Mouse (Mus musculus): ENCODE measurements around the gene Polr2g.

Polr2g gene

GRCm38 (mm10) chr19:8756635-8757387 lies 41.6 kb downstream of the Polr2g start, which contains the start of gene Nxf1:
Gene Nxf1 (plus strand): TSS chr19:8757073.
- DNase-seq = peak; percentile 95

DNA sequence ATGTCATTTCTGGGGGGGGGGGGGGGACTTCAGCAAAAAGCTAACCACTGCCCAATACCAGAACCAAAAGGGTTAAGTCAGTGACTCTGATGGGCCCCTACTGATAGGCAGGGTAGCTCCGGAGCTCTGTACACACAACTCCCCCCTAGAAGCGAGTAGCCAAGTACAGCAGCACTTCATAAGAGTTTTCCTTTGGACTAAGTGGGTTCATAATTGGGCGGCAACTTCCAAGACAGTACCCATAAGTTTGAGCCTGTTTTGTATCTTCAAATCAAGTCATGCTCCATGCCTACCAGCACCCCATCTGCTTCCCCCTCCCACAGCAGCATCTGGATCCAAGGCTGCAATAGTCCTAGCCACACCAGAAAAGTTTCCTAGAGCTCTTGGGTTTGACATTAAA lies 42.7 kb downstream of the Polr2g start:
- DNase-seq = no peak

DNA sequence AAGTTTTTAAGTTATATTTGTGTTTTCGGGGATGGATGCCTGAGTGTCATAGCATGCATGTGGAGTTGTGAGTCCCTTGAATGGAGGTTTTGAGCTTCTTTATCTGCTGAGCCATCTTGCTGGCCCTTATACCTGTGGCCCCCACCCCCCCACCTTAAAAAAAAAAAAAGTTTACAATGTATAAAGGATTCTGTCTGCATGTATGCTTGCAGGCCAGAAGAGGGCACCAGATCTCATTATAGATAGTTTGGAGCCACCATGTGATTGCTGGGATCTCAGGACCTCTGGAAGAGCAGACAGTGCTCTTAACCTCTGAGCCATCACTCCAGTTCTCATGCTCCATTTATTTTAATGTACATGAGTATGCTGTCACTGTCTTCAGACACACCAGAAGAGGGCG lies 51.0 kb downstream of the Polr2g start:
- peak; percentile 53 for DNase-seq

- DNase-seq = no peak
Measured at GRCm38 (mm10) chr19:8745382-8745781, 53.0 kb downstream of the Polr2g start.
